Mouse (Mus musculus): ENCODE measurements at regions not wholly inside any gene's neighbourhood (a gene's known extent, or its start where the extent isn't known, plus 50 kb on each side); places are given as distances from the start of the nearest gene placed in this dataset.

- Histone ChIP-seq H3K4me2 (no peak overlapping the region), H3K27me3 (no peaks in the 10 kb centered on the region), H3K4me1 (peaks cover 10% of the 10 kb centered on the region; the same call in 1 of the 2 replicates), H3K9ac (no peak overlapping the region), H3K27ac (no peak overlapping the region), H3K9me3 (replicated peaks) (no peaks in the 10 kb centered on the region), H3K4me3 (no peak overlapping the region), H3K36me3 (ENCODE audit: poor library complexity, severe bottlenecking) (no peaks in the 10 kb centered on the region)
- ATAC-seq, result peak; percentile 88
- 23% methylated on average over 6 of the region's 6 CpGs for WGBS
Measured at GRCm38 (mm10) chr10:44785386-44785785, 257.1 kb upstream of the Prdm1 start.

DNA sequence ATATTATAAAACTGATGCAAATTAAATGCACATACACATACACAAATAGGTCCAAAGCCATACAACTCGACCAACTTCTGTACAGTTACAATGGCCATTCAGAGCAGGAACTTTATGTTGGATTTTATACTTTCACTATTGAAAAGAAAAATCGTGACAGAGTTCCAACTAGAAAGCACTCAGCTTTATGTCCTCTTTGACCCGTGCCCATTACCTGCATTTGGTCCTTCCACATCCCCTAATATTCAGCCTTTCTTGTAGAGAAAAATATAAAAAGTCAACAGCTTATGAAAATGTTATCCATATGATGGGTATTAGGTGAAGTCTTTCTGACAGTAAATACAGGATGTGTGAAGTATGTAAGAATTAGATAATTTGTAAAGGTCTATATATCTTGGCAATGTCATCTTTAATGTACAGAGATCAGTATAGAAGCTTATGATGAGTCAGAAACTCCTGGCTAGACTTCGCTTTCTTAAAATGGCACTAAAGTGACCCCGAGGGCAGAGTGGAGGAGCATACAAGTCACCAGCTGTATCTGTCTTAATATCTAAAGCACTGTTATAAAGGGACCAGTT is 252.2 kb upstream of the Prdm1 start:
- no peaks in the 10 kb centered on the region; the same call in 1 of the 2 replicates for H3K4me1 ChIP-seq
- no peak for ATAC-seq
- WGBS, result 87% methylated on average over 5 of the region's 5 CpGs

DNA sequence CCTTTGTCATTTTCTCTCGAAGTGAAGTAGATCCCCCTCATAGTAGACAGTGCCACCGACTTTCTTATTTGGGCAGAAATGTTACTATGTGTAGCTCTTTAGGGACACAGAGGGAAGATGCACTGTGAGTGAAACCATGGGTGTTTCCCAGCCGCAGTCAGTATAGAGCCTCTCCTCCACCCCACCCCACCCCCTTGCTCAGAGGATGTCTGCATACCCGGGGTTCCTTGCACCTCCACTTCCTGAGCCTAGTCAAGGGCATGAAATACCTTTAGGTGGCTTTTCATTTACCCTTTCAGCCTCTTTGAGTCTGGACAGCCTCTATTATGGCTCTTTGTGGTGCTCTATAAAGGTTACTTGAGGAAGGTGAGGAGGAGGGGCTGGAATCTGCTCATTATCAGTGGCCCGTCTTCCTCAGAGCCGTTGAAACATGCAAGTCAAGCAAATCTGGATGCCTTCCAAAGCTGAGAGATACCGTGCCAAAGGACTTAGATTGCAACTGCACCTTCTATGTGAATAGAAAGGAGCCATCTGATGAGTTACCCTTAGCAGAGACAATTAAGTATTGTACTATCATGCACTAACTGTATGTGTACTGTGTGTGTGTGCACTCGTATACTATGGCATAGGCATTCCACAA is 251.4 kb upstream of the Prdm1 start:
- Histone ChIP-seq H3K4me3 (no peak overlapping the region), H3K27me3 (no peaks in the 10 kb centered on the region), H3K4me2 (no peak overlapping the region), H3K36me3 (ENCODE audit: poor library complexity, severe bottlenecking) (no peaks in the 10 kb centered on the region), H3K27ac (no peak overlapping the region), H3K9me3 (replicated peaks) (no peaks in the 10 kb centered on the region), H3K4me1 (no peaks in the 10 kb centered on the region), H3K9ac (no peak overlapping the region)
- no peak for ATAC-seq
- 56% methylated on average over 8 of the region's 8 CpGs for WGBS

More for the DNA sequence above, 252.2 kb upstream of the Prdm1 start:
- Histone ChIP-seq H3K36me3 (ENCODE audit: poor library complexity, severe bottlenecking) (no peaks in the 10 kb centered on the region), H3K9me3 (replicated peaks) (no peaks in the 10 kb centered on the region), H3K4me2 (no peak overlapping the region), H3K27me3 (no peaks in the 10 kb centered on the region), H3K27ac (no peak overlapping the region), H3K9ac (no peak overlapping the region), H3K4me3 (no peak overlapping the region)

DNA sequence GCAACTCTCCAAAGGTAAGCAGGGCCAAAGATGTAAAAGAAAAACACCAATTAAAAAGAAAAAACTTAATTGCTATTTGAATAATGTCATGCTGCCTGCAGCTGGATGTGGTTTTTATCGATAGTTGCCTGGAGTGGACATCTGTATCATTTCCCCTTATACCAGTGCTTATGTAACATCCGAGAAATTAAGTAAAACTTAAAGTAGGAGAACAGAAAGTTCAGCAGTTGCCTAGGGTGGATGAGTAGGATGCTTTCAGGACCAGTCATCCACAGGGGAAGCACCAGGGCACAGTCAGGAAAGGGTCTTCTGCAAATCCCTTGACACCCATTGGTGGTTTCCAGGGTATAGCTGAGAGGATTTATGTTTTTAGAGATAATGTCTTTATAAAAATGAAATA is 248.9 kb upstream of the Prdm1 start:
- H3K36me3 ChIP-seq (ENCODE audit: poor library complexity, severe bottlenecking), result no peaks in the 10 kb centered on the region
- whole genome bisulfite sequencing, result 98% methylated on average over 2 of the region's 2 CpGs
- no peak overlapping the region for H3K9ac ChIP-seq

DNA sequence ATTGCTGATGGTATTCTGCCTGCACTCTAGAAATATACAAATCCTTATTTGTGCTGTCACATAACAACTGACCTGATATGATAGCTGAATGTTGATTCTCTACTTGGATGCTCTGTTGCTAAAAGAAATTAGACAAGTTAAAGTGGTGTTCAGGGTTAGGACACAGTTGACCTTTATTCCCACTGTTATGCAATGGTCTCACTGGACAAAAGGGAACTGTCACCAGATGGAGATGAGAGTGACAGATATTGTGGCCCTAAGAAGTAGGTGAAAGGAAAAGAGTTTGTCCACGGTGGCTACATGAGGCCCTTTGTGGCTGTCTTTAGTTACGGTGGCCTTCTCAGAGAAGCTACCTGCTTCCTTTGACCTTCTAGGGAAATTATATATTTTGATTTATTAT is 247.9 kb upstream of the Prdm1 start:
- no peak overlapping the region for H3K9ac ChIP-seq

More for the DNA sequence above, 248.9 kb upstream of the Prdm1 start:
- H3K9me3 ChIP-seq (replicated peaks), result no peaks in the 10 kb centered on the region; the same call in 1 of the 2 replicates
- ATAC-seq, result no peak
- no peak overlapping the region for H3K4me3 ChIP-seq
- H3K4me2 ChIP-seq, result no peak overlapping the region
- no peaks in the 10 kb centered on the region for H3K27me3 ChIP-seq
- no peaks in the 10 kb centered on the region for H3K4me1 ChIP-seq
- H3K27ac ChIP-seq, result no peak overlapping the region

DNA sequence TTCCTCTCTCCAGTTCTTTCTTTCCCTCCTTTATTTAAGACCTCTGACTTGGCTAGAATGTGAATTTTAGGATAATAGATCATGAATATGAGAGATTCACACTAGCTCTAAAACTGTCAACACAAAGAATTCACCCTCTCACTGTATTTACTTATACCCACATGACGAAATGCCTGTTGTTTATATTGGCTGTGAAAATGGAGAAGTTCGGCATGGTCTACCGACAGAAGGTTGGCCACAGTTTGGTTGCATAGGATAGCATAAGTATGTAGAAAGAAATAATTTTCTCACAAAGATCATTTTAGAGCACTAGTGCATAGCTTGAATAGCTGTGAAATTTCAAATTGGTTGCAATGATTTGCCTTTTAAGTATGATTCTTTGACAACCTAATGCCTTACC is 237.2 kb upstream of the Prdm1 start:
- Histone ChIP-seq H3K36me3 (ENCODE audit: poor library complexity, severe bottlenecking) (no peaks in the 10 kb centered on the region), H3K27me3 (no peaks in the 10 kb centered on the region), H3K4me3 (no peak overlapping the region), H3K4me2 (no peak overlapping the region), H3K4me1 (no peaks in the 10 kb centered on the region), H3K27ac (no peak overlapping the region), H3K9me3 (replicated peaks) (no peaks in the 10 kb centered on the region), H3K9ac (no peak overlapping the region)
- WGBS, result 96% methylated on average over 3 of the region's 3 CpGs
- no peak for ATAC-seq

More for the DNA sequence above, 247.9 kb upstream of the Prdm1 start:
- Histone ChIP-seq H3K4me2 (no peak overlapping the region), H3K4me1 (no peaks in the 10 kb centered on the region), H3K27me3 (no peaks in the 10 kb centered on the region), H3K36me3 (ENCODE audit: poor library complexity, severe bottlenecking) (no peaks in the 10 kb centered on the region), H3K4me3 (no peak overlapping the region), H3K9me3 (replicated peaks) (no peaks in the 10 kb centered on the region; the same call in 1 of the 2 replicates), H3K27ac (no peak overlapping the region)
- WGBS, result 65% methylated on average over 2 of the region's 2 CpGs
- no peak for ATAC-seq

DNA sequence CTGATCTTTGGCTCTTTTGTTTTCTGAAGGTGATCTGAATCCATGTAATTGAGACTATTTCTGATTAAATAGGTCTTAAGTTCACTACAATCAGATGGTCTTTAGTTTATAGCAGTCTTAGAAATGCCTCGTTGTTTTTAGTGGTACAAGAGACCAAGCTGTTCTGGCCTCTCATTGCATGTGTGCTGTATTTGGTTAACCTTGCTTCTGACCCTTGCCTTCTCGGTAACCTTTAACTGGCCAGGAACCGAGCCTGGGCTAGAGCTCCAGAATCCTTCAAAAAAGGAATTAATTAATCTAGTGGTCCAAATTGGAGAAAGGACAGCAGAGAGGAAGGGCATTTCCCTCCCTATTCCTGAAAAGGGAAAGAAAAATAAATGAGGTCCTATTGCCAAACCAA is 234.8 kb upstream of the Prdm1 start:
- H3K4me2 ChIP-seq, result no peak overlapping the region
- H3K4me1 ChIP-seq, result no peaks in the 10 kb centered on the region
- no peak overlapping the region for H3K9ac ChIP-seq
- no peaks in the 10 kb centered on the region for H3K9me3 ChIP-seq (replicated peaks)
- no peaks in the 10 kb centered on the region for H3K36me3 ChIP-seq (ENCODE audit: poor library complexity, severe bottlenecking)
- ATAC-seq, result no peak
- no peak overlapping the region for H3K27ac ChIP-seq
- H3K4me3 ChIP-seq, result no peak overlapping the region
- 55% methylated on average over 3 of the region's 3 CpGs for WGBS
- no peaks in the 10 kb centered on the region for H3K27me3 ChIP-seq

DNA sequence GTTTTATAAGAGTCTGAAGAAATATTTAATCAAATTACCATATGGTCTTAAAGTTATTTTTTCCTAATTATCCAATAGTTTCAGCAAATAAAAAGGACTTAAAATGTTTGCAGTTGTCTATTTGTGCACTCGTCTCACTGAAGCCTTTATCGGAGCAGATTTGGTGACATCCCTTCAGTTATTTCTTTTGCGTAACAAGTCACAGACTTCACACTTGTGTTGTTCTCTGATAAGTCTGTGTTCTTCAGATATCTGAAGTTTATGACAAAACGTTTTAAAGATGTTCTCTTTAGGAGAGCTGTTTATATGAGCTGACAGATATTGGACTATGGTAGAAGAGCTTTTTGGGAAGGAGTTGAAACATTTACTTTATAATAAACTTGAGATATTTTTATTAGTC is 233.8 kb upstream of the Prdm1 start:
- Histone ChIP-seq H3K9ac (no peak overlapping the region), H3K27me3 (no peaks in the 10 kb centered on the region), H3K4me1 (no peaks in the 10 kb centered on the region), H3K27ac (no peak overlapping the region), H3K36me3 (ENCODE audit: poor library complexity, severe bottlenecking) (no peaks in the 10 kb centered on the region), H3K4me2 (no peak overlapping the region), H3K4me3 (no peak overlapping the region), H3K9me3 (replicated peaks) (no peaks in the 10 kb centered on the region)
- no peak for ATAC-seq
- 82% methylated on average over 4 of the region's 4 CpGs for WGBS

DNA sequence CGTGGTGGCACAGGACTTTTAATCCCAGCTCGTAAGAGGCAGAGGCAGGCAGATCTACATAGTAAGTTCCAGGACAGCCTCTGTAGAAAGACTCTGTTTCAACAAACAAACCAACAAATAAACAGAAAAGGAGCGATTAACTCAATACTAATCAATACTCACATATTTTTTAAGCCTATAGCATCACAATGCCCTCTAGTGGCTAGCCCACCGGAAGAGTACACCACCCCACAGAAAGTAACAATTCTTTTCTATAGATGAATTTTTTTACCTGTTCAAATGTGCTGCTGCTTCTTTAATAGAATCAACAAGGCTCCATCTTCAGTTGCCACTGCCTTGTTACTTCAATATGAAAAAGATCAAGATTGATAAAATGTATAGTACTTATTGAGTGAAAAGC is 233.0 kb upstream of the Prdm1 start:
- Histone ChIP-seq H3K36me3 (ENCODE audit: poor library complexity, severe bottlenecking) (no peaks in the 10 kb centered on the region), H3K9ac (no peak overlapping the region), H3K27ac (no peak overlapping the region), H3K9me3 (replicated peaks) (no peaks in the 10 kb centered on the region), H3K4me3 (no peak overlapping the region), H3K4me2 (no peak overlapping the region), H3K27me3 (no peaks in the 10 kb centered on the region), H3K4me1 (no peaks in the 10 kb centered on the region)
- ATAC-seq, result no peak
- 75% methylated on average over 4 of the region's 4 CpGs for WGBS

DNA sequence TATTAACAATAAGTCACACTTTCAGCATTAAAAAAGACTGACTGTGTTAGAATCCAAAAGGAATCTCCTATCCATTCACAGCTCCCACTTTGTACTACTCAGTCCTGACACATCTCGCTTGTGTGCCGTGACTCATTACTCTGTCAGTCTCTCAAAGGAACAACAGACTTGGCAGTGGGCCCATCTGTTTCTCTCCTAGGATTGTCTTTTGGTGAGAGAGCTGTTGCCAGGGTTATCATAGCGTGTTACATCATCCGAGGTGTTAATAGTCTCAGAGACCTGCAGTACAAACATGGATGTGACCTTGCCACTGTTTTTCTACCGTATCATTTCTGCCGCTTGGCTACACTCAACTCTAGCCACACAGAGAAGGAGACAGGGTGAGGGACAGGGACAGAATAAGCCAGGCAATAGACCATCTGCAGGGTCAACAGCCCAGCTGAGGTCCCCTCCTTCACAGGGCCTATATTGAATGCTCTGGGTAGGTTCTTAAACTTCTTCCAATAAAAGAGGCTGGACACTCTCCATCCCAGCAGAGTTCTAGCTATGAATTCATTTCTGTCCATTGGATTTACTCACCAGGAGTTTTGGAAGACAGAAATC is 227.2 kb upstream of the Prdm1 start:
- Histone ChIP-seq H3K9me3 (replicated peaks) (no peaks in the 10 kb centered on the region), H3K4me3 (no peak overlapping the region), H3K36me3 (ENCODE audit: poor library complexity, severe bottlenecking) (no peaks in the 10 kb centered on the region), H3K4me2 (no peak overlapping the region), H3K27ac (no peak overlapping the region), H3K27me3 (no peaks in the 10 kb centered on the region), H3K9ac (no peak overlapping the region), H3K4me1 (peaks cover 9% of the 10 kb centered on the region; the same call in 1 of the 2 replicates)
- ATAC-seq, result peak; percentile 78
- 33% methylated on average over 6 of the region's 6 CpGs for WGBS

- Histone ChIP-seq H3K4me1 (peaks cover 9% of the 10 kb centered on the region; the same call in 1 of the 2 replicates), H3K4me3 (no peak overlapping the region), H3K9me3 (replicated peaks) (no peaks in the 10 kb centered on the region), H3K4me2 (no peak overlapping the region), H3K36me3 (ENCODE audit: poor library complexity, severe bottlenecking) (no peaks in the 10 kb centered on the region), H3K9ac (no peak overlapping the region), H3K27me3 (no peaks in the 10 kb centered on the region), H3K27ac (no peak overlapping the region)
- ATAC-seq, result no peak
- 65% methylated on average over 4 of the region's 4 CpGs for WGBS
Measured at GRCm38 (mm10) chr10:44754930-44755329, 226.6 kb upstream of the Prdm1 start.

GRCm38 (mm10) chr10:44752719-44753390 is 224.6 kb upstream of the Prdm1 start:
- Histone ChIP-seq H3K27me3 (no peaks in the 10 kb centered on the region), H3K9me3 (replicated peaks) (no peaks in the 10 kb centered on the region), H3K36me3 (ENCODE audit: poor library complexity, severe bottlenecking) (no peaks in the 10 kb centered on the region), H3K27ac (no peak overlapping the region), H3K4me3 (no peak overlapping the region), H3K9ac (no peak overlapping the region), H3K4me1 (peaks cover 9% of the 10 kb centered on the region; the same call in 1 of the 2 replicates), H3K4me2 (no peak overlapping the region)
- ATAC-seq, result no peak
- 60% methylated on average over 8 of the region's 8 CpGs for WGBS
